Mouse (Mus musculus): ENCODE measurements at regions not wholly inside any gene's neighbourhood (a gene's known extent, or its start where the extent isn't known, plus 50 kb on each side); places are given as distances from the start of the nearest gene placed in this dataset.
"Not testable (repeated sequence)": the region's sequence is repeated elsewhere in the genome, so short reads cannot be mapped to it uniquely, and the experiment has no call there.

DNA sequence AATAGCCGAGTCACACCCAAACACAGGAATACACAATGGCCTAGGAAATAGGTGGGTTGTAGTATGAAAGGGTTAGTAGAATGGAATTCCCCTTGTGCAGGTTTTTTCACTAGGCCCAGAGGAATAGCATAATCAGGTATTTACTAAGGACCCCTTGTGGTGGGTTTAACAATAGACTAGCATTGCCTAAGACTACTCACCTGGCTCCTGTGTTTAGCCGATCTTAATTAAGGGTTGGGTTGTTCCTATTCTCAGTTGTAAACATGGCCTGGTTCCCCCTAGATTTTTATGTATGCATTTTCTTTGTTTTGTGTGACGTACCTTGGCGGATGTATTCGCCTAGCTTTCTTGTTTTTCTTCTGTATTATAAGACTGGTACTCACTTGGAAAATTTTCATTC, 90.8 kb upstream of the Srd5a2 start:
- not testable (repeated sequence) for DNase-seq (ENCODE audit: low spot score in 2 of 2)

DNA sequence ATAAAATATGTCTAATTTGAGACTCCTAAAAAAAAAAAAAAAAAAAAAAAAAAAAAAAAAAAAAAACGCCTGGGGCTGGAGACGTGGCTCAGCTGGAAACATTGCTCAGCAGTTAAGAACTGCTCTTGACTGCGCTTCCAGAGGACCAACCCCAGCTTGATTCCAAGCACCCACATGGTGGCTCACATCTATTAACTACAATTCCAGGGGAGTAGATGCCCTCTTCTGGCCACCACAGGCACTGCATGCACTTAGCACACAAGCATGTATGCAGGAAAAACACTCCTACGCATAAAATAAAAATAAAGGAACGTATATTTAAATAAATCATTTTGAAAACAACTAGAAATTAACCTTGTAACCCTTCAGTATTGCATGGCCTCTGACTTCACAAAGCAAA, 87.3 kb upstream of the Srd5a2 start:
- peak in 1 of 2 experiments; percentile 16 for DNase-seq (ENCODE audit: low spot score in 2 of 2)

DNA sequence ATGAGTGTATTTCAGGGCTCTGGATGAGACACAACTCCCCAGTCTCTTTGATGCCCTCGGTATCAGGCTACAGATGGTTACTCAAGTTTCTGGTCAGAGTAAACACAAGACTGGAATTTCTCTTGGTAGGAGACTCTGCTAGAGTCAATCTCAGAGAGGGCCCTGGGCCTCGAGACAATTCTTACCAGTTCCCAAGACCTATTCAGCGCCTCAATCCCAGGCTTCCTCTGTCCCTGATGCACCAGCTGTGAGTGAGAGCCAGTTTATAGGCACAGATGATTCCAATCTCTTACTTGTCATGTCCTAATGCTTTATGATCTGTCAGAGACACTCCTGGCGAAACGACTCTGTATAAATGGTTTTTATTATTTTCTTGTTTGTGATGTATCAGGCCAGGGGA, 83.8 kb upstream of the Srd5a2 start:
- no peak for DNase-seq (ENCODE audit: low spot score in 2 of 2)

DNA sequence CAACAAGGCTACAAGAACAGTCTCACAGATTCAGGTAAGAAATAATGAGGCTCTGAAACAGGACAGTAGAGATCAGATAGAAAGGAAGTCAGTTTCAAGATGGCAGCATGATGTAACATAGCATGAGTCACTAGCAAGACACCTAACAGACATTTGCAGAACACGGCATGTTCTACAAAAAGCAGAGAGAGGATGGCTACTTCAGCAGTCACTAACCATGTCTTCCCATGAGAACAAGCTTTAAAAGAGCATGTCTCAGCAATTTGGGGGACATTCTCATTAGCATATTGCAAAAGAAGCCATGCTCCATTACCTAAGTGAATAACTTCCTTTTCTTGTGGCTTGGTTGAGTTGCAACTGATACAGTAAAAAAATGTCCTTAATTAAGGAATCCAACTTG, 75.2 kb upstream of the Srd5a2 start:
- no peak for DNase-seq (ENCODE audit: low spot score in 2 of 2)

DNA sequence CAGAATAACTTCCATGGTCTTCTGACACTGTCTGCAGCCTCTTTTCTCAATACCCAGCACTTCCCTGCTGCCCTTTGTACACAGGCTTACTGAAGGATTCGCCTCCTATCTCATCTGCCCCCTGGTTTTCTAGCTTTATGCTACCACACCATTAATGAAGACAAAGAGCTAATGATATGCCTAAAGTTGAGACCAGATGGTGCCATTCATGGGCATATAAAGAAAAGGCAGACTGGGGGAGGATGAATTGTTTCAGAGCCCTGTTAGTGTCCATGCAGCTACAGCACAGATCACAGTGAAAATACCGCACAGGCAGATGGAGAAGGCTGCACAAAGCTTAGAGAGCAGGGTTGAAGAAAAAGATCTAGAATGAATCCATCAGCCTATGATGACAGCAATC, 73.3 kb upstream of the Srd5a2 start:
- DNase-seq (ENCODE audit: low spot score in 2 of 2): no peak

Data from spleen, postnatal 4 days (tissue).